Mouse (Mus musculus): Measurements from ENCODE around the gene Prss53. TPM values are rescaled to one million over a fixed set of nuclear protein-coding genes. Genes with fewer than 3 reads are reported as not detected.
A peak's percentile ranks its signal among the peaks of the same experiment; 100 is the strongest.
"Not testable (repeated sequence)": the region's sequence is repeated elsewhere in the genome, so short reads cannot be mapped to it uniquely, and the experiment has no call there.

The Prss53 gene
- total RNA-seq, 2 experiments from 2014 or later = 1.9 TPM

DNA sequence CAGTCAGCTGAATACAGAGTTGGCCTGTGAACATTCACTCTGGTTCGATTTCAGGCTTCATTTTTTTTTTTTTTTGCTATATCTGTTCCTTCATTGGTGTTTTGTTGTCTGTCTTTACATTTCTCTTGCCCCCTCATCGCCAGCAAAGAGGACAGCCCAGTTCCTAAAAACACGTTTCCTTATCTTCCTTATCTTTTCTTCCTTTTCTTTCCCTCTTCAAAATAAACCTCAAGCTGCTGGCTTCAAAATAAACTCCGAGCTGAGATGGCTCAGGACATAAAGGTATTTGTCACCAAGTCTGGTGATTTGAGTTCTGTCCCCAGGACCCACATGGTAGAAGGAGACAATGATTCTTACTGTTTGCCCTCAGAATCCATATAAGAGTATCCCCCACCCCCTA lies 22.2 kb upstream of the Prss53 start:
- DNase-seq (ENCODE audit: low spot score) = no peak

DNA sequence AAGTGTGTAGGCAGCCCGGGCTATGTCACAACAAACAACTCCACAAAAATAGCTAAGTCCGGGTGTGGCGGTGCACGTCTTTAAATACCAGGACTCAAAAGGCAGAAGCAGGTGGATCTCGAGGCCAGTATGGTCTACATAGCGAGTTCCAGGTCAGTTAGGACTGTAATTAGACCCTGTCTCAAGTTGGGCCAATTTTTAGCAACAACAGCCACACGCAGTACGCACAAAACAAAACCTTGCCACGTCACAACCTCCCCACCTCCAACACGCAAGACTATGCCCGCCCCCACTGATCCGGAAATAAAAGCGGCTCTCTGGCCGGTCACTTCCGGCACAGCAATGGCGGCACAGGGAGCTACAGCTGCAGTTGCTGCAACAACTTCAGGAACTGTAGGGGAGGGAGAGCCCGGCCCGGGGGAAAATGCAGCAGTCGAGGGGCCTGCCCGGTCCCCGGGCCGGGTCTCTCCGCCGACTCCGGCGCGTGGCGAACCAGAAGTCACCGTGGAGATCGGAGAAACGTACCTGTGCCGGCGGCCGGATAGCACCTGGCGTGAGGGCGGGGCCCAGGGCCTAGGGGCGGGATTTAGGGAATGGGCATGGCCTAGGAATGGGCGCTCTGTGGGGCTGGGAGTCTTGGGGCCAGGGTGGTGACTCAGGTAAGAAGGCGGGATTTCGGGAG lies 21.6 kb upstream of the Prss53 start, which contains the start of gene Kat8:
TSS of gene Kat8 (plus strand) at position 327 of the 682 bp plus-strand sequence.
- peak; percentile 90 for DNase-seq (ENCODE audit: low spot score)

DNA sequence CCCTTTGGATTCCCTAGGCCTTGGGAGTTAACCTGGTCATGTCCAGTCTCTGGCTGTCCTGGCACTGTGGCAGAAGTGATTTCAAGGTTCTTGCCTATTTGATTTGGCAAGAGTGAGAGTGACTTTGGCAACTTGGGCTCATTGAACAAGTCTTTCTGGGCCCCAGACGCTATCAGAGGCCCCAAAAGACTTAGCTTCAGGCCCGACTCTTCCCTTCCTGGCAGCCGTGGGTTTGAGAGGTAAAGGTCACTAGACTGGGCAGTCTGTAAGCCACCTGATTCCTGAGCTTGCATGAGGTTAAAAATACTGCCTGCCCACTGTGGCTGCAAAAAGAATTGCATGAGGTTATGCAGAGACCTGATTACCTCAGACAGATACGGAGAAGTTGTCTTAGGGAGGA lies 17.9 kb upstream of the Prss53 start:
- DNase-seq (ENCODE audit: low spot score) = peak; percentile 68

DNA sequence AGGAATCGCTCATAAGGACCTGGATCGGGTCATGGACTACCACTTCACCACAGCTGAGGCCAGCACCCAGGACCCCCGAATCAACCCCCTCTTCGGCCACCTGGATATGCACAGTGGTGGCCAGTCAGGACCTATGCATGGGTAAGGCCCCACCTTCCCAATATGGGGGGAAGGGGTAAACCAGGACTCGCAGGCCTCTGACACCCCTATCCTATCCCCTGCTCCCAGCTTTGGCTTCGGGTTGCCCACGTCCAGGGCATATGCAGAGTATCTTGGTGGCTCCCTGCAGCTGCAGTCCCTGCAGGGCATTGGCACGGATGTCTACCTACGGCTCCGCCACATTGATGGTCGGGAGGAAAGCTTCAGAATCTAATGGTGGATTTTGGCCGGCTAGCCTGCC lies 17.2 kb upstream of the Prss53 start:
- no peak for DNase-seq (ENCODE audit: low spot score)

DNA sequence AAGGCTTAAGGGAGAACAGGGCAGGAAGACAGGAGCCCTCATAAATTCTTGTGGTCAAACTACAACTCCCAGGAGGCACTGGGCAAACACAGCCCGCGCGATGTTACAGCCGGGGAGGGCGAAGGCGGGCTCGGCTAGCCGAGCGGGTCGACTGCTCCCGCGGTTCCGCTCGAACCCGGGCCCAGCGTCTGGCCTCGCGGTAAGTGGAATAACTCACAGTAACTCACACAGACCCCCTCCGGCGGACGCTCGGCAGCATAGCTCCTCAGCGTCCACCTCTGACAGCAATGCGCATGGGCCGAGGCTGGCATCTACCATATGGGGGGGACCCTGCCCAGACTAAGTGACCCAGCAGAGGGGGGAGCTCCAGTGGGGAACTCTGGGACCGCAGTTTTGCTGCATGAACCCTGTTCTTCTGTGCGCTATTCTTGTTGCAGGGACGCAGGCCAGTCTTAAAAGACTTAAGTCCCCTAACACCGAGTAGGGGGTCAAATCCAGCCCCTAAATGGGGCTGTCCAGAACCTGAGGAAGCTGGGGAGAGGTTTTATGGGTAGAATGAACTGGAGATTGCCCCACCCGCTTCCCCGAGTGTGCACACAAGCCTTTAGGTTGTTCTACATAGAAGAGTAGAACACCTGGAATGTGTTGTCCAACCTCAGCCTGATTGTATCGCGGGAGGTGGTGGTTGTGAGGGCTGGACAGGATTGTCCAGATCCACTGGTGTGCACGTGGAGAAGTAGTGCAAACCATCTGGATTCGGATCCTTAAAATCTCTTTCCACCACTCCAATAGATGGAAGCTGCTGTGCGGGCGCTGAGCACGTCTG lies 13.4 kb upstream of the Prss53 start, which contains the start of gene Bckdk:
TSS of gene Bckdk (plus strand) at position 112 of the 826 bp plus-strand sequence.
- DNase-seq (ENCODE audit: low spot score) = peak; percentile 84

DNA sequence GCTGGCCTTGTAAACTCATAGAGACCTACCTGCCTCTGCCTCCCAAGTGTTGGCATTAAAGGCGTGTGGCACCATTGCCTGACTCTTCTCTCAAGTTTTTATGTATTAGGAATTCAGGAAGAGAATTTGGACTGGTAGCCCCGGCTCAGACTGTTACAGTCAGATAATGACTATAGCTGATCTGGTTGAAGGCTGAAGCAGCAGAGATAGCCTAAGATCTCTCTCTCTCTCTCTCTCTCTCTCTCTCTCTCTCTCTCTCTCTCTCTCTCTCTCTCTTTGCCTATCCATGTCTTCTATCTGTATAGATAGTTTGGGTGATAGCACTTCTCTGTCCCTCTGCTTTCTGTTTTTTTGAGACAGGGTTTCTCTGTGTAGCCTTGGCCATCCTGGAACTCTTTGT lies 11.0 kb upstream of the Prss53 start:
- no peak for DNase-seq (ENCODE audit: low spot score)

DNA sequence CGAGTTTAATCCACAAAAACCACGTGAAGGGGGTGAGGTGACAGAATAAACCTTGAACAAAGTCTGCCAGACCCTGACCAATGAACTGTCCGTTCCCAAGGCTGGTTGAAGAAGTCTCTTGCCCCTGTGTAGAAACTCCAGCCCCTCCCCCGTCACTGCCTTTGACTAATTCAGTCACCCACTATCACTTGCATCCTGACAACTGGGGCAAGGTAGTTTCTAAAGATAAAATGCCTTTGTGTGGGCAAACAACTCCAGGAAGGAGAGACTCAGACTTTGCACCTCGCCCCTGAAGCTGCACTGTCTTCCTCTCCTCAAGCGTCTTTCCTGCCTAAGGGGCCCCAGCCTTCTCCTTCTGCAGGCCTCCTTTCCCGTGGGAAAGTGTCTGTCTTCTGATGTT lies 9.2 kb upstream of the Prss53 start:
- no peak for DNase-seq (ENCODE audit: low spot score)

DNA sequence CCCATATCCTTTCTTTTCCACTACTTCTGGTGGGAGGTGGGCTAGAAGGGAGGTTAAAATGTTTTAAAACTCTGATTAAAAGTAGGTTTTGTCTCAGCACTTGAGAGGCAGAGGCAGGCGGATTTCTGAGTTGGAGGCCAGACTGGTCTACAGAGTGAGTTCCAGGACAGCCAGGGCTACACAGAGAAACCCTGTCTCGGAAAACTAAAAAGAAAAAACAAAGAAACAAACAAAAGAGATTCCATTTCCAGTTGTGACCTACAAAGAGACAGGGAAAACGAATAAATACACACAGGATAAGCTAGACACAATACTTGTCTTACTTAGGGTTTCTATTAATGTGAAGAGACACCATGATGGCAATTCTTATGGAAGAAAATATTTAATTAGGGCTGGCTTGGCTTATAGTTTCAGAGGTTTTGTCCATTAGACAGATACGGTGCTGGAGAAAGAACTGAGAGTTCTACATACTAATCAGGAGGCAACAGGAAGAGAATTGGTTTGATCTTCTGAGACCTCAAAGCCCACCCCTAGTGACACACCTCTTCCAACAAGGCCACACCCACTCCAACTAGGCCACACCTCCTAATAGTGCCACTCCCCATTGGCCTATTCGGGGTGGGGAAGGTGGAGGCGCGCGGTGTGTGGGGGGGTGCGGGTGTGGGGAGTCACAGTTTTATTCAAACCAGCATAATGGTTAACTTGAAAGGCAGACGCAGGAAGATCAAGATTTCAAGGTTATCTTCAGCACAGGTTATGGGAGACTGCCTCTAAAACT lies 7.6 kb upstream of the Prss53 start:
- DNase-seq (ENCODE audit: low spot score) = no peak

DNA sequence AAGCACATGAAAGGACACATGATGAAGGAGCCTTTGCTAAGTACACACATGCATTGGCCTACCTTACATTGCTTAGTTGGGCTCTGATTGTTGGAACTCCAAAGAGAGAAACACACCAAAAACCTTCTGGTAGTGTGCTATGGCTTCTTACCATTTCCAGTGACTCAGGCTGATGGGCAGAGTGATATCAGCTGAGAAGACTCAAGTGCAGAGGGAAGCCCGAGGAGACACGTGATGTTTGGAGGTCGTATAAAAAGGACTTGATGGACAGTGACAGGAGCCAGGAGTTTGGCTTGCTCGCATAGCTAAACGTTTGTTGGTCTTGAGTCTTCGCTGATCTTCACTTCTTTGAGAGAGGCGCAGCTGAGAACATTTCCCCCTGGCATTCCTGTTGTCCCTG lies 6.8 kb upstream of the Prss53 start:
- no peak for DNase-seq (ENCODE audit: low spot score)

DNA sequence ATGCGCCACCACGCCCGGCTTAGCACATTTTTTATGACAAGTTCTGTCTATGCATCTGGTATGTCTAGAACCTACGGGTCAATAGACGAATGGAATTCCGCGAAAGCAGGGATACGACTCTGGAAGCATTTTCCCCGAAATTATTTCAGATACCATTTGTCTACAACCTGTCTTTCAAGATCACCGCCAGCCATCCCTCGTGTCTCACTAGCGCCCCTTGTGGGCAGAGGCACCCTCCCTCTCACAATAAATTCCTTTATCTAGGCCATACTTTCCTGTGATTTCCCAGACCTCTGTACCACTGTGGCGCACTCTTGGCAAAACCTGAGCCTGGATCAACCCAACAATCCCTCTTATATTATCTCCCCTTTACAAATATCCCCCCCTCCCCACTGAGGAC lies 5.6 kb upstream of the Prss53 start:
- DNase-seq (ENCODE audit: low spot score) = peak; percentile 60

DNA sequence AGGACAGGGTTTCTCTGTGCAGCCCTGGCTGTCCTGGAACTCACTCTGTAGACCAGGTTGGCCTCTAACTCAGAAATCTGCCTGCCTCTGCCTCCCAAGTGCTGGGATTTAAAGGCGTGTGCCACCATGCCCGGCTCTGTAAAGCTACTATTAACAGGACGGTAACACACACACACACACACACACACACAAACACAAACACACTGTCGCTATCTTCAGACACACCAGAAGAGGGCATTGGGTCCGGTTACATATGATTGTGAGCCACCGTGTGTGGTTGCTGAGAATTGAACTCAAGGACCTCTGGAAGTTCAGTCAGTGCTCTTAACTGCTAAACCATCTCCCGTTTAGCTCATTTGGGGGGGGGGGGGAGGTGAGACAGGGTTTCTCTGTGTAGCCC lies 5.1 kb upstream of the Prss53 start:
- DNase-seq (ENCODE audit: low spot score) = not testable (repeated sequence)

DNA sequence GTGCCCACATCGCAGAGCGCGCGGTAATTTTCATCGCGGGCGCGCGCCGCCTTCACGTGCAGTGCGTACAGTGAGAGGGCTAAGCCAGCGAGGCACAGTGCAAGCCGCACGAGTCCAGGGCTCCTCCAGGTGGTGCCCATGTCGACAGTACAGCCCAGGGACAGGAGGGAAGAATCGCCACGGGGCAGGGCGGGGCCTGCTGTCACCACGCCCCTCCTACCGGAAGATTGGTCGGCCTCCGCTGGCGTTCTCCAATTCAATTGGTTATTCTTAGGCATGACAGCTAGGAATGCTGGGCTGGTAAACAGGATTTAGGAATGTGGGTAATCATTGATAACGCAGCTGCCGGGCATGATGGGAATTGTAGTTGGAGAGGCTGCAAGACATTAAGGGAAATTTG lies 4.7 kb upstream of the Prss53 start, which contains the start of the genes Gm21974 and Vkorc1:
TSS of gene Gm21974 (minus strand) at position 13 of the 400 bp plus-strand sequence.
TSS of gene Vkorc1 (minus strand) at position 176 of the 400 bp plus-strand sequence.
- DNase-seq (ENCODE audit: low spot score) = peak; percentile 97

DNA sequence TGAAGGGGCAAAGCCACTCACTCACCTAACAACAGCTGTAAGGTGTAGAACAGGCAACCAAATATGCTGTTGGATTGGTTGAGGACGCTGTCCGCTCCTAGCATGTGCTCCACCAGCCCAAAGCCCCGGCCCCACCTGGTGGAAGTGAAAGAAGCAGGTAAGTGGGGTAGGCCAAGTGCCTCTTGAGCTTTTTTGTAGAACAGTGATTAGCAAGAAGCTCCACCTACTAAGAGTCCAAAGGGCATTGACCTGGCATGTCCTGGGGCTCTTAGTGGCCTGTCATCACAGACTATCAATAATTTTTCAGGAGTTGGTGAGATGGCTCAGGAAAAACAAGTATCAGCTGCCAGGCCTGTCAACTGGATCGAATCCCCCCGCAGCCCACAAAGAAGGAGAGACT lies 3.7 kb upstream of the Prss53 start:
- no peak for DNase-seq (ENCODE audit: low spot score)

DNA sequence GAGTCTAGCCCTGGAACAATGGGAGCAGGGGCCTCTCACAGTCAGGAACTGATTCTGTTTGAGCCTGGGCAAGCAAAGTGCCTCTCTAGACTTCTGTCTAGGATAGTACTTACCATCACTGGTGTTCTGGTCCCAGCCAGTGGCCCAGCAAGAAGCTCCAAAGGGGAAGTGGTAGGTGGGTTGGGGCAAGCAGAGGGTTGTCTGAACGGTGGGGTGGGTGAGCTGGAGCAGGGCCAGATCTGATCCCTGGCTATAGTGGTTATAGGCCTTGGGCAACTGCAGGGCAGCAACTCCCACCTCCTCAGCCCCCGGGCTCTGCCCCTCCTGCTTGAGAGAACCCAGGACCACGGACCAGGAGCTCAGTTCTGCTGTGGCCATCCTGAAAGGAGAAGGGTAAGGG lies 1.9 kb downstream of the Prss53 start:
- no peak for DNase-seq (ENCODE audit: low spot score)

DNA sequence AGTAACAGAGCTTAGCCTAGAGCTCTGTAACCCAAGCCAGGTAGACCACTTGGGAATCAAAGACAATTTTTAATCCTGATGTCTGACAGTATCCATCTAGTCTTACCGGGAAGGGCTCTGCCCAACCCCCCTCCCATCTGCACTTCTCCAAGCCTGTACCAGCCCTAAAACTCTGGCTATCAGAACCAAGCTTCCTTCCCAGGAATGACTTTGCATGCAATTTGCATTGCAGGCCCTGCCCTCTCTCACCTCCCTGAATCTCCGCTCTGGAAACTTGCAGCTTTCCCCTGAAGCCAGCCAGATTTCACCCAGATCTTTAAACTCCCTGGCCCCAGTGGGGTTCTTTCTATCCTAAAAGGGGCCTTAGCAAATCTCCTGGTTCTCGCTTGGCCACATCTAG lies 3.0 kb downstream of the Prss53 start:
- no peak for DNase-seq (ENCODE audit: low spot score)

DNA sequence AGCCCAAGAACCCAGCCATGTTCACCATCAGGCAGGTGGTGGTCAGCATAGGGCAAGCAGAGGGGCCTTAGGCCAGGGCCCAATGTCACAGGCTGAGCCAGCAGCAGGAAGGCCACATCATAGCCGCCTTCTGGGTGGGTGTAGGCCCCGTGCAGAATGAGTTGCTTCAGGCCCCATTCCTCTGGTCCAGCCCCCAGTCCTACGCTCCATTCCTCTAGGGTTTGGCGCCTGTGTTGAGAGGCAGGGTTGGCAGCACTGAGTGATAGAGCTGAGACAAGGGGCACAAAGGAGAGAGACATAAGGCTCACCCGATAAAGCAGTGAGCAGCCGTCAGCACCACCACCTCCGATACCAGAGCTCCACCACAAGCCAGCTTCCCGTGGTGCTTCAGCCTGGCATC lies 3.6 kb downstream of the Prss53 start:
- no peak for DNase-seq (ENCODE audit: low spot score)

DNA sequence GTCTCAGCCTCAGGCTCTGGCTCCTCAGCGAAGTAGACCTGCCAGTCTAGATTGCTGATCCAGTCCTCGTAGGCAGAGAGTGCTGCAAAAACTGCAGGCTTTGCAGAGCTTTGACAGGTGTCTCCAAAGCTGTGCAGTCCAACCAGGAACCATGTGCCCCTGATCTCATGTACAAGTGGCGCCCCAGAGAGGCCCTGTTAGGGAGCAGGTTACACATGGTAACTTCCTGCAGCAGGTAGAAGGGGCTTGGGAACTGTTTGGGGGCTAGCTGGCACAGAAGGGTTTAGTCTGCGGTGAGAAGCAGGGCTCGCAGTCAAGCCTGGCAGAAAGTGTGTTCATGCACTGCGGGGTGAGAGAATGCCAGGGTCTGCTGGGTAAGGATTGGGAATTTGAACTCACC lies 4.2 kb downstream of the Prss53 start:
- no peak for DNase-seq (ENCODE audit: low spot score)

DNA sequence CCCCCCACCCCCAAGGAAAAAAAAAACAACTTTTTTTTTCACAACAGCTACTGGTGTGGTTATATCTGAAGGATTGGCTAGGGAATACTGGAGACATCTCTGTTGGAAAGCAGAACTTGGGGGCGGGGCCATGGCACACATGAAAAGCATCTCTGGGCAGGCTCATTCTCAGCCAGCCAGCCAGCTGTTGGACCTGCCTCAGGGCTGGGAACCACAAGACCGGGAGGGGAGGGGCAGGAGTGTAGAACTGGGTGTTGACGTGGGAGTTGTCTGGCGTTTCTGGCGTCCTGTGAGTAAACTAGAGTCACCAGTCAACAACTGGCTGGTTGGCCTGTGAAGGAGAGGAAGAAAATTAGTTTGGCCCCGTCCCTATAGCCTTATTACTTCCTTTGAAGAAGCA lies 4.8 kb downstream of the Prss53 start:
- DNase-seq (ENCODE audit: low spot score) = peak; percentile 76

DNA sequence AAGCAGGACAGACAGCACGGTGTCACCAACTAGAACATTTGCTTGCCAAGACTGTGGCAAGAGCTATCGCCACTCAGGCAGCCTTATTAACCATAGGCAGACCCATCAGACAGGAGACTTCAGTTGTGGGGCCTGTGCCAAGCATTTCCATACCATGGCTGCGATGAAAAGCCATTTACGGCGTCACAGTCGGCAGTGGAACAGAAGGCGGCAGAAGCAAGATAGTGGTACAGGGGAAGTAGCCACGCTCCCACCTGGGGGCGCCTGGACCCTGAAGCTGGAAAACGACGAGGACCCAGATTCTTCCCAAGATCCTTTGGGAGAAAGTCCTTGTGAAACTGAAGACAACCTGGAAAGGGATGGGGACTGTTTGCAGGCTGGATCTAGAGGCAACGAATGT lies 10.3 kb downstream of the Prss53 start:
- DNase-seq (ENCODE audit: low spot score) = no peak

DNA sequence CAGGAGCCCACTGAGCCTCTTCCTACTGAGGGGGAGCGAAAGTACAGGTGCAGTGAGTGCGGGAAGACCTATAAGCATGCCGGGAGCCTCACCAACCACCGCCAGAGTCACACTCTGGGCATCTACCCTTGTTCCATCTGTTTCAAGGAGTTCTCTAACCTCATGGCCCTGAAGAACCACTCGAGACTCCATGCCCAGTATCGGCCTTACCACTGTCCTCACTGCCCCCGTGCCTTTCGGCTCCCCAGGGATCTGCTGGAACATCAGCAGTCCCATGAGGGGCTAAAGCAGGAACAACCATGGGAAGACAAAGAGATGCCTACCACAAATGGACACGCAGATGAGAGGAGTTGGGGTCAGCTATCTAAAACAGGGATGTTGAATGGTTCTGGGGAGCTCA lies 11.5 kb downstream of the Prss53 start:
- DNase-seq (ENCODE audit: low spot score) = no peak

DNA sequence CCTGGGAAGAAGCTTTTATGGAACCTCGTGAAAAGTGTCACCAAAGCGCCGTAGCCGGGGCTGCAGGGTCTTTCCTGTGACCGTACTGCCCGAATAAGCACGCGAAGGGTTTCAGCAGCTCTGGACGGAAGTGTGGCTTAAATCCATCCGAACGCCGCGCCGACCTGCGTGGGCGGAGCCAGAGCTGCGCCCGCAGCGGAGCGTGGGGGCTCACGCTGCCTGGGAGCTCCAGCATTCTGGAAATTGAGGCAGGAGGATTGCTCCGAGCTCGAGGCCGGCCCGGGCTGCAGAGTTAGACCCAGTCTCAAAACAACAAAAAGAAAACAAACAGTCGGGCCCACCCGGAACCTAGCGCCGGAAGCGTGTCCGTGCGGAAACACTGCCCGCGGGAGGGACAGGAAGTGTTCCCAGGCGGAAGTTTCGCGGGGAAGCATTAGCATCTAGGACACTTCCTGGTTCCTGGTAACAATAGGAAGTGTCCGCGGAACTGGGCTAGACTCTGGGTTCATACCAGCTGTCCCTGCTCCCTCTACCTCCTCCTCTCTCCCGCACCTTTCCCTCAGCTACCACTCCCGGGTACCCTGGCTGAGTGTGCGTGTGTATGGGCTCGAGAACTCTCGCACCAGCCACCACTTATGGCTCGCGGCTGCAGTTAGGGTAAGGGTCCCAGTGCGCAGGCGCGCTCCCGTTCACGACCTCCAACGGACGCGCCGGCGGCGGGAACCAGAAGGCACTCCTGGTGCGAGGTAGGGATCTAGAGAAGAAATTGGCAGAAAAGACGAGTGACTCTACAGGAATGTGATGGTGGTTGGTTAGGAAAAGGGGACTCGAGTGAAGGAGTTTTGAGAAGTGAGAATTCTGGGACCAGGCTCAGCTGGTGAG lies 14.1 kb downstream of the Prss53 start, which contains the start of gene Zfp668:
TSS of gene Zfp668 (minus strand) at position 362 of the 882 bp plus-strand sequence.
- DNase-seq (ENCODE audit: low spot score) = peak; percentile 92

Measured in gastrocnemius, adult 18-20 months (tissue).